Mouse (Mus musculus): ENCODE measurements at regions not wholly inside any gene's neighbourhood (a gene's known extent, or its start where the extent isn't known, plus 50 kb on each side); places are given as distances from the start of the nearest gene placed in this dataset.

GRCm38 (mm10) chr3:70384235-70384634, 376.8 kb downstream of the Otol1 start:
- H3K27me3 ChIP-seq (ENCODE audit: control insufficient read depth, insufficient read depth, low read length): no peaks in the 10 kb centered on the region
- H3K27ac ChIP-seq (ENCODE audit: low read length): no peak overlapping the region
- no peak for ATAC-seq (replicated peaks; ENCODE audit: extremely low read depth, insufficient read depth, low FRiP score)
- no peaks in the 10 kb centered on the region for H3K36me3 ChIP-seq (ENCODE audit: control insufficient read depth, insufficient read depth)
- H3K4me1 ChIP-seq (ENCODE audit: control insufficient read depth, insufficient read depth, low read length): no peaks in the 10 kb centered on the region
- no peak overlapping the region for H3K4me2 ChIP-seq (ENCODE audit: low read depth, low read length)
- no peaks in the 10 kb centered on the region for H3K9me3 ChIP-seq (replicated peaks; ENCODE audit: control insufficient read depth, low read length)
- no peak overlapping the region for H3K4me3 ChIP-seq (ENCODE audit: low read length)
- WGBS: 63% methylated on average over 1 of the region's 1 CpGs
- H3K9ac ChIP-seq (ENCODE audit: low read length): no peak overlapping the region

GRCm38 (mm10) chr3:70385961-70386360, 378.5 kb downstream of the Otol1 start:
- no peak overlapping the region for H3K4me2 ChIP-seq (ENCODE audit: low read depth, low read length)
- no peak overlapping the region for H3K9ac ChIP-seq (ENCODE audit: low read length)
- H3K4me3 ChIP-seq (ENCODE audit: low read length): no peak overlapping the region
- H3K9me3 ChIP-seq (replicated peaks; ENCODE audit: control insufficient read depth, low read length): no peaks in the 10 kb centered on the region
- no peaks in the 10 kb centered on the region for H3K4me1 ChIP-seq (ENCODE audit: control insufficient read depth, insufficient read depth, low read length)
- 67% methylated on average over 4 of the region's 4 CpGs for WGBS
- H3K36me3 ChIP-seq (ENCODE audit: control insufficient read depth, insufficient read depth): no peaks in the 10 kb centered on the region
- ATAC-seq (replicated peaks; ENCODE audit: extremely low read depth, insufficient read depth, low FRiP score): no peak
- no peaks in the 10 kb centered on the region for H3K27me3 ChIP-seq (ENCODE audit: control insufficient read depth, insufficient read depth, low read length)
- no peak overlapping the region for H3K27ac ChIP-seq (ENCODE audit: low read length)

GRCm38 (mm10) chr3:70401187-70401586, 393.8 kb downstream of the Otol1 start:
- WGBS: 68% methylated on average over 2 of the region's 2 CpGs
- ATAC-seq (replicated peaks; ENCODE audit: extremely low read depth, insufficient read depth, low FRiP score): no peak
- Histone ChIP-seq H3K4me2 (ENCODE audit: low read depth, low read length) (no peak overlapping the region), H3K4me3 (ENCODE audit: low read length) (no peak overlapping the region), H3K27me3 (ENCODE audit: control insufficient read depth, insufficient read depth, low read length) (no peaks in the 10 kb centered on the region), H3K9me3 (replicated peaks; ENCODE audit: control insufficient read depth, low read length) (no peaks in the 10 kb centered on the region), H3K4me1 (ENCODE audit: control insufficient read depth, insufficient read depth, low read length) (no peaks in the 10 kb centered on the region), H3K9ac (ENCODE audit: low read length) (no peak overlapping the region), H3K36me3 (ENCODE audit: control insufficient read depth, insufficient read depth) (no peaks in the 10 kb centered on the region), H3K27ac (ENCODE audit: low read length) (no peak overlapping the region)

DNA sequence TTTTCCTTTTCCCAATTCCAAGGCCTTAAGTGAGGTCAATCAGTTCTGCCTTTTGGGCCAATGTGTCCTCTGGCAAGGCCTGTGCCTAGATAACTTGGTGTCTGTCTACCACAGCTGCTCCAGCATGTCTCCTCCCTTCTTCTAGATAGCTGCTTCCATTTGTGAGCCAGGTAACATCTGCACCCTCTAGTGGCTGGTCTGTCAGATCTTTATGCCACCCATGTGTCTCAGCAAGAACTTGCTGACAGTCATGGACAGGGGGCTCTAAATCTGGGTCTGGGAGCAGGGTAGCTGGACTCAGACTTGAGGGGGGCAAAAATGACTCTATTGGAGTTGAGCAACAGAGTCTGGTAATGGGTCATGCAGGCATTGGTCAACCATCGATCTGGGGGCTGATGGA, 399.2 kb downstream of the Otol1 start:
- no peak overlapping the region for H3K4me2 ChIP-seq (ENCODE audit: low read depth, low read length)
- H3K4me3 ChIP-seq (ENCODE audit: low read length): no peak overlapping the region
- no peaks in the 10 kb centered on the region for H3K4me1 ChIP-seq (ENCODE audit: control insufficient read depth, insufficient read depth, low read length)
- H3K27ac ChIP-seq (ENCODE audit: low read length): no peak overlapping the region
- H3K27me3 ChIP-seq (ENCODE audit: control insufficient read depth, insufficient read depth, low read length): no peaks in the 10 kb centered on the region
- H3K9ac ChIP-seq (ENCODE audit: low read length): no peak overlapping the region
- H3K9me3 ChIP-seq (replicated peaks; ENCODE audit: control insufficient read depth, low read length): no peaks in the 10 kb centered on the region
- WGBS: 63% methylated on average over 1 of the region's 1 CpGs
- no peak for ATAC-seq (replicated peaks; ENCODE audit: extremely low read depth, insufficient read depth, low FRiP score)
- no peaks in the 10 kb centered on the region for H3K36me3 ChIP-seq (ENCODE audit: control insufficient read depth, insufficient read depth)

- ATAC-seq (replicated peaks; ENCODE audit: extremely low read depth, insufficient read depth, low FRiP score): no peak
- Histone ChIP-seq H3K27me3 (ENCODE audit: control insufficient read depth, insufficient read depth, low read length) (no peaks in the 10 kb centered on the region), H3K4me1 (ENCODE audit: control insufficient read depth, insufficient read depth, low read length) (no peaks in the 10 kb centered on the region), H3K9ac (ENCODE audit: low read length) (no peak overlapping the region), H3K4me2 (ENCODE audit: low read depth, low read length) (no peak overlapping the region), H3K9me3 (replicated peaks; ENCODE audit: control insufficient read depth, low read length) (no peaks in the 10 kb centered on the region), H3K36me3 (ENCODE audit: control insufficient read depth, insufficient read depth) (no peaks in the 10 kb centered on the region), H3K4me3 (ENCODE audit: low read length) (no peak overlapping the region), H3K27ac (ENCODE audit: low read length) (no peak overlapping the region)
- 73% methylated on average over 4 of the region's 4 CpGs for WGBS
Observed at GRCm38 (mm10) chr3:70418273-70418672, 410.9 kb downstream of the Otol1 start.

DNA sequence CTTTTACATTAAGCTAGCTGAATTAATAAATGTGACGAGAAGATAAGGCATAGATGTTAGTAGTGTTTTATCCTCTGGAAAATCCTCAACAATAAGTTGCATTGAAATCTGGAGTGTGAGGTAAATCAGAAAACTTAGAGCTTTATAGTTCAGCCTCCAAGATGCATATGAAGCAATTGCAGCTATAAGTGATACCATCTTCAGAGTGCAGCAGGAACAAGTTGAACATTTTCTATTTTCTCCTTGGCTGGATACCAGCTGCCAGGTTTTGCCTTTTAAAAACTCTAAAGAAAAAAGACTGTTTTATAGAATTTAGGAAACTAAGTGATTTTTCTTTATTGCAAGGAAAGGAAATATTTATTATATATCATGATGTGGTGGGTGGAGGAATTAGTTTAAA, 414.6 kb downstream of the Otol1 start:
- no peak overlapping the region for H3K27ac ChIP-seq (ENCODE audit: low read length)
- H3K9me3 ChIP-seq (replicated peaks; ENCODE audit: control insufficient read depth, low read length): no peaks in the 10 kb centered on the region
- H3K4me2 ChIP-seq (ENCODE audit: low read depth, low read length): no peak overlapping the region
- WGBS: 75% methylated on average over 1 of the region's 1 CpGs
- H3K9ac ChIP-seq (ENCODE audit: low read length): no peak overlapping the region
- ATAC-seq (replicated peaks; ENCODE audit: extremely low read depth, insufficient read depth, low FRiP score): no peak
- no peaks in the 10 kb centered on the region for H3K36me3 ChIP-seq (ENCODE audit: control insufficient read depth, insufficient read depth)
- H3K27me3 ChIP-seq (ENCODE audit: control insufficient read depth, insufficient read depth, low read length): no peaks in the 10 kb centered on the region
- no peak overlapping the region for H3K4me3 ChIP-seq (ENCODE audit: low read length)
- H3K4me1 ChIP-seq (ENCODE audit: control insufficient read depth, insufficient read depth, low read length): no peaks in the 10 kb centered on the region

DNA sequence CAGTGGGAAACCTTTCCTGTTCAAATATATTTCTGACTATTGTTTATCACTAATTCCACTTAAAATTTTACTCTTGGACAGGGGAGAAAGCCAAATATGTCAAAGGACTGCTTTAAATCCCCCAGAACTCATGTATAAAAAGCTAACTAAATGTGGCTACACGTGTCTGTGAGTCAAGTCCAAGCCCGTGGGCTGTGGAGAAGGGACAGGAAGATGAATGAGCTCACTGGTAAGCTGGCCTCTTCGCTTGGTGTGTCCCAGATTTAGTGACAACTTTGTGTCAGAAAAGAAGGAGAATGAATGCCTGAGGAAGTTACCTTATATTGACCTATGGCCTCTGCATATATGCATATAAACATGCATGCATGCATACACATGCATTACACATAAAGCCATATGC, 415.3 kb downstream of the Otol1 start:
- H3K27ac ChIP-seq (ENCODE audit: low read length): no peak overlapping the region
- no peaks in the 10 kb centered on the region for H3K4me1 ChIP-seq (ENCODE audit: control insufficient read depth, insufficient read depth, low read length)
- H3K4me3 ChIP-seq (ENCODE audit: low read length): no peak overlapping the region
- H3K27me3 ChIP-seq (ENCODE audit: control insufficient read depth, insufficient read depth, low read length): no peaks in the 10 kb centered on the region
- WGBS: 61% methylated on average over 3 of the region's 3 CpGs
- no peak for ATAC-seq (replicated peaks; ENCODE audit: extremely low read depth, insufficient read depth, low FRiP score)
- no peak overlapping the region for H3K4me2 ChIP-seq (ENCODE audit: low read depth, low read length)
- H3K9me3 ChIP-seq (replicated peaks; ENCODE audit: control insufficient read depth, low read length): no peaks in the 10 kb centered on the region
- no peak overlapping the region for H3K9ac ChIP-seq (ENCODE audit: low read length)
- no peaks in the 10 kb centered on the region for H3K36me3 ChIP-seq (ENCODE audit: control insufficient read depth, insufficient read depth)

- no peaks in the 10 kb centered on the region for H3K9me3 ChIP-seq (replicated peaks; ENCODE audit: control insufficient read depth, low read length)
- 57% methylated on average over 4 of the region's 4 CpGs for WGBS
- no peak overlapping the region for H3K4me3 ChIP-seq (ENCODE audit: low read length)
- H3K36me3 ChIP-seq (ENCODE audit: control insufficient read depth, insufficient read depth): no peaks in the 10 kb centered on the region
- no peaks in the 10 kb centered on the region for H3K4me1 ChIP-seq (ENCODE audit: control insufficient read depth, insufficient read depth, low read length)
- H3K9ac ChIP-seq (ENCODE audit: low read length): no peak overlapping the region
- no peaks in the 10 kb centered on the region for H3K27me3 ChIP-seq (ENCODE audit: control insufficient read depth, insufficient read depth, low read length)
- no peak overlapping the region for H3K4me2 ChIP-seq (ENCODE audit: low read depth, low read length)
- ATAC-seq (replicated peaks; ENCODE audit: extremely low read depth, insufficient read depth, low FRiP score): no peak
- H3K27ac ChIP-seq (ENCODE audit: low read length): no peak overlapping the region
Observed at GRCm38 (mm10) chr3:70436671-70437070, 429.3 kb downstream of the Otol1 start.

DNA sequence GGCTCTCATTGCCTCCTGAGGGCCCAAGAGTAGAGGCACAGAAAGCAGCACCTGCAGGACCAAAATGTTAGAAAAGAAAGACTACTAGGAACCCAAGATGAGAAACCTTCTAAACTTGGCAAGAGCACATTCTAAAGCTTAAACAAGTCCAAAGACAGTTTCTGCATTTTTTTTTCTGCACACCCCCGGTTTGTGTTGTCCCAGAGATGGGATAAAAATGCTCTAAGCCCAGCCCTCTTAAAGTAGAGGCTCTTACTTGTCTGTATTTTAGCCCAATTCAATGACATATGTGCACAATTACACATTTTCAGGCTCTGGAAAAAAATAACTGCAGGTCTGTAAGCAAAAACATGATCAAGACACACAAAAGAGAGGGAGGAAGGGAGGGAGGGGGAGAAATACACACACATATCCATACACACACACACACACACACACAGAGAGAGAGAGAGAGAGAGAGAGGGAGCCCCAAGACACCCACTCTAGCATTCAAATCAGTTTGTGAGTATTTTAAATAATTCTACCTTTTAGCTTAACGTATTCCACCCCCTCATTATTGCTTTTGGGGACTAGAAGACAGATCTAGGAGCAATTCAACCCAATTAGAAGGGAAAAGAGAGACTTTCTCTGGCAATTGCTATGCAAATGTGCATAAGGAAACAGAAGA, 449.9 kb downstream of the Otol1 start:
- WGBS: 43% methylated on average over 2 of the region's 2 CpGs
- Histone ChIP-seq H3K9ac (ENCODE audit: low read length) (no peak overlapping the region), H3K27ac (ENCODE audit: low read length) (no peak overlapping the region), H3K9me3 (replicated peaks; ENCODE audit: control insufficient read depth, low read length) (no peaks in the 10 kb centered on the region), H3K27me3 (ENCODE audit: control insufficient read depth, insufficient read depth, low read length) (no peaks in the 10 kb centered on the region), H3K4me1 (ENCODE audit: control insufficient read depth, insufficient read depth, low read length) (no peaks in the 10 kb centered on the region), H3K4me2 (ENCODE audit: low read depth, low read length) (no peak overlapping the region), H3K4me3 (ENCODE audit: low read length) (no peak overlapping the region), H3K36me3 (ENCODE audit: control insufficient read depth, insufficient read depth) (no peaks in the 10 kb centered on the region)
- ATAC-seq (replicated peaks; ENCODE audit: extremely low read depth, insufficient read depth, low FRiP score): no peak

Measured in heart, embryonic 16.5 days (tissue).